Mouse (Mus musculus) liver, adult 2 months (tissue): ENCODE results near the gene C8g.

Experiments
- CTCF ChIP-seq: fragments of 200-500 bp; IDR thresholded peaks from 2 replicates; pipeline ENCODE4 v1.5.1; 2011; ENCODE audit warnings: low read depth, low read length, control low read depth
- POLR2A ChIP-seq: fragments of 200-500 bp; IDR thresholded peaks from 2 replicates; pipeline ENCODE4 v1.6.1; 2011; ENCODE audit warnings: low read length, control low read depth; ENCODE audit not compliant: insufficient read depth; ENCODE audit errors: extremely low read depth

- TF ChIP-seq CTCF: no peak
- TF ChIP-seq POLR2A: no peak
Measured at GRCm38 (mm10) chr2:25487965-25488670, 13.4 kb downstream of the C8g start.
